Mouse (Mus musculus) liver, postnatal 0 days (tissue): ENCODE data around the gene Fdxacb1. TPM values are rescaled to one million over a fixed set of nuclear protein-coding genes. Genes with fewer than 3 reads are reported as not detected.

Source experiments
- ATAC-seq: fragments of 200-750 bp; cut with Nextera tagmentation; 2 replicates; pipeline ENCODE4 v1.8.0; 2017; ENCODE audit warnings: mild to moderate bottlenecking, moderate library complexity
- DNase-seq: peaks from one replicate; pipeline ENCODE4 v3.0.0-alpha.2; 2016
- H3K27ac ChIP-seq: fragments of 300-500 bp; sonication (generic); 2 replicates; pipeline ENCODE4 v1.5.1; 2014; ENCODE audit warnings: antibody characterized with exemption, moderate library complexity, mild to moderate bottlenecking, low read depth
- H3K27me3 ChIP-seq: fragments of 300-500 bp; sonication (generic); 2 replicates; pipeline ENCODE4 v1.6.1; 2014; ENCODE audit warnings: low read length, control low read depth, mixed read lengths; ENCODE audit not compliant: insufficient read depth
- H3K36me3 ChIP-seq: fragments of 300-500 bp; sonication (generic); replicated peaks from 2 replicates; pipeline ENCODE4 v1.6.1; 2014; ENCODE audit warnings: mild to moderate bottlenecking, control low read depth, low read length, moderate library complexity, mixed read lengths; ENCODE audit not compliant: insufficient read depth
- H3K4me1 ChIP-seq: fragments of 300-500 bp; sonication (generic); 2 replicates; pipeline ENCODE4 v1.6.1; 2014; ENCODE audit warnings: antibody characterized with exemption, mild to moderate bottlenecking, control low read depth; ENCODE audit not compliant: insufficient read depth
- H3K4me2 ChIP-seq: fragments of 300-500 bp; sonication (generic); 2 replicates; pipeline ENCODE4 v1.6.1; 2014; ENCODE audit warnings: low read depth, mild to moderate bottlenecking, low read length, moderate library complexity, mixed read lengths
- H3K4me3 ChIP-seq: fragments of 300-500 bp; sonication (generic); 2 replicates; pipeline ENCODE4 v1.5.1; 2014; ENCODE audit warnings: low read depth, low read length
- H3K9ac ChIP-seq: fragments of 300-500 bp; sonication (generic); replicated peaks from 2 replicates; pipeline ENCODE4 v1.6.1; 2014; ENCODE audit warnings: mild to moderate bottlenecking, moderate library complexity
- H3K9me3 ChIP-seq: fragments of 300-500 bp; sonication (generic); 2 replicates; pipeline ENCODE4 v1.6.1; 2016; ENCODE audit warnings: mild to moderate bottlenecking, control low read depth, low read length, mixed read lengths
- CTCF ChIP-seq: sonication (generic); IDR thresholded peaks from 2 replicates; pipeline ENCODE4 v1.5.1; 2016; ENCODE audit warnings: antibody characterized with exemption, low read depth
- EP300 ChIP-seq: IDR thresholded peaks from 2 replicates; pipeline ENCODE4 v1.6.1; 2016; ENCODE audit warnings: antibody characterized with exemption, low read depth, mild to moderate bottlenecking
- WGBS: fragments of 180-500 bp; shearing (Covaris S2); extraction: QIAGEN DNeasy Blood & Tissue Kit; methylation state at CpG from one replicate; pipeline ENCODE4 v1.1.7; 2014; ENCODE audit not compliant: insufficient replicate concordance; 5-methylcytosine and 5-hydroxymethylcytosine counted together
- polyA plus RNA-seq: library from polyadenylated mRNA; unstranded; fragments of >200 nt; fragmentation: Nextera tagmentation; extraction: Ambion mirVana; gene quantifications from 2 replicates; pipeline ENCODE4 v1.2.1, GENCODE M21; 2015

The Fdxacb1 gene
- polyA plus RNA-seq, 1 experiment from 2014 or later, result 6.6 TPM

- Histone ChIP-seq H3K4me1 (peaks cover 4% of the 10 kb centered on the region; the same call in 1 of the 2 replicates), H3K4me3 (no peak overlapping the region), H3K9ac (no peak overlapping the region), H3K4me2 (no peak overlapping the region), H3K9me3 (no peaks in the 10 kb centered on the region), H3K36me3 (no peaks in the 10 kb centered on the region), H3K27me3 (peaks cover 5% of the 10 kb centered on the region), H3K27ac (no peak overlapping the region)
- DNase-seq (no peak), ATAC-seq (no peak)
- WGBS, result 45% methylated on average over 4 of the region's 4 CpGs
- no peak for TF ChIP-seq EP300
- TF ChIP-seq CTCF, result no peak
Measured at GRCm38 (mm10) chr9:50732560-50732959, 35.5 kb upstream of the Fdxacb1 start.

- Histone ChIP-seq H3K4me3 (no peak overlapping the region), H3K27ac (no peak overlapping the region), H3K9ac (no peak overlapping the region), H3K4me1 (peaks cover 2% of the 10 kb centered on the region), H3K9me3 (no peaks in the 10 kb centered on the region), H3K4me2 (no peak overlapping the region), H3K27me3 (no peaks in the 10 kb centered on the region), H3K36me3 (no peaks in the 10 kb centered on the region)
- ATAC-seq (no peak), DNase-seq (peak; percentile 54)
- WGBS, result 1% methylated on average over 9 of the region's 9 CpGs
- no peak for TF ChIP-seq EP300
- TF ChIP-seq CTCF, result peak; percentile 82
Measured at GRCm38 (mm10) chr9:50734989-50735388, 33.0 kb upstream of the Fdxacb1 start.

GRCm38 (mm10) chr9:50738914-50739870 is 28.8 kb upstream of the Fdxacb1 start, which contains the start of gene Dixdc1:
Gene Dixdc1 (minus strand): TSS chr9:50739517.
- H3K36me3 ChIP-seq, result no peaks in the 10 kb centered on the region; the same call in 1 of the 2 replicates
- TF ChIP-seq EP300, result no peak
- TF ChIP-seq CTCF, result no peak
- peaks cover 2% of the 10 kb centered on the region for H3K4me1 ChIP-seq
- DNase-seq (peak; percentile 93), ATAC-seq (peak; percentile 100)
- H3K9me3 ChIP-seq, result no peaks in the 10 kb centered on the region
- peak within 1 kb of the TSS; percentile 8; the same call in 1 of the 2 replicates for H3K27ac ChIP-seq
- no peak within 1 kb of the TSS for H3K9ac ChIP-seq
- 11% methylated on average over 36 of the region's 36 CpGs for WGBS
- H3K27me3 ChIP-seq, result no peaks in the 10 kb centered on the region
- H3K4me2 ChIP-seq, result peak within 1 kb of the TSS; percentile 69
- peak within 1 kb of the TSS; percentile 26; the same call in 1 of the 2 replicates for H3K4me3 ChIP-seq

GRCm38 (mm10) chr9:50740867-50741784 is 26.9 kb upstream of the Fdxacb1 start:
- H3K9ac ChIP-seq, result no peak overlapping the region
- no peak overlapping the region for H3K27ac ChIP-seq
- ATAC-seq (no peak), DNase-seq (no peak)
- WGBS, result 84% methylated on average over 14 of the region's 14 CpGs
- no peak overlapping the region for H3K4me3 ChIP-seq
- no peak overlapping the region for H3K4me2 ChIP-seq
- H3K27me3 ChIP-seq, result no peaks in the 10 kb centered on the region
- no peaks in the 10 kb centered on the region; the same call in 1 of the 2 replicates for H3K36me3 ChIP-seq
- peaks cover 2% of the 10 kb centered on the region for H3K4me1 ChIP-seq
- H3K9me3 ChIP-seq, result no peaks in the 10 kb centered on the region
- TF ChIP-seq CTCF (no peak), EP300 (no peak)

- ATAC-seq, result no peak
- Histone ChIP-seq H3K4me3 (no peak overlapping the region), H3K9me3 (no peaks in the 10 kb centered on the region), H3K36me3 (no peaks in the 10 kb centered on the region; the same call in 1 of the 2 replicates), H3K4me2 (no peak overlapping the region), H3K4me1 (peaks cover 2% of the 10 kb centered on the region), H3K27ac (no peak overlapping the region), H3K27me3 (no peaks in the 10 kb centered on the region), H3K9ac (no peak overlapping the region)
- 85% methylated on average over 3 of the region's 3 CpGs for WGBS
- no peak for DNase-seq
- no peak for TF ChIP-seq CTCF
- TF ChIP-seq EP300, result no peak
Measured at GRCm38 (mm10) chr9:50742261-50742660, 25.8 kb upstream of the Fdxacb1 start.

GRCm38 (mm10) chr9:50742744-50743143 is 25.3 kb upstream of the Fdxacb1 start:
- H3K27me3 ChIP-seq, result no peaks in the 10 kb centered on the region
- H3K36me3 ChIP-seq, result no peaks in the 10 kb centered on the region; the same call in 1 of the 2 replicates
- peaks cover 2% of the 10 kb centered on the region for H3K4me1 ChIP-seq
- no peak overlapping the region for H3K27ac ChIP-seq
- ATAC-seq (no peak), DNase-seq (no peak)
- H3K9me3 ChIP-seq, result no peaks in the 10 kb centered on the region
- H3K9ac ChIP-seq, result no peak overlapping the region
- WGBS, result 57% methylated on average over 2 of the region's 2 CpGs
- no peak overlapping the region for H3K4me2 ChIP-seq
- no peak for TF ChIP-seq EP300
- TF ChIP-seq CTCF, result no peak
- no peak overlapping the region for H3K4me3 ChIP-seq
